Mouse (Mus musculus) heart, embryonic 15.5 days (tissue): Measurements from ENCODE around the gene Ndufc1. TPM values are rescaled to one million over a fixed set of nuclear protein-coding genes. Genes with fewer than 3 reads are reported as not detected.
A peak's percentile ranks its signal among the peaks of the same experiment; 100 is the strongest.

Experiments used
- ATAC-seq: fragments of 200-750 bp; cut with Nextera tagmentation; replicated peaks from 2 replicates; pipeline ENCODE4 v1.8.0; 2017; ENCODE audit warnings: low read depth, moderate TSS enrichment; ENCODE audit not compliant: insufficient number of reproducible peaks, insufficient read depth, low FRiP score
- H3K27ac ChIP-seq: fragments of 300-500 bp; sonication (generic); 2 replicates; pipeline ENCODE4 v1.5.1; 2015; ENCODE audit warnings: mild to moderate bottlenecking, inconsistent platforms
- H3K27me3 ChIP-seq: fragments of 300-500 bp; sonication (generic); 2 replicates; pipeline ENCODE4 v1.6.1; 2015; ENCODE audit warnings: inconsistent platforms
- H3K36me3 ChIP-seq: fragments of 300-500 bp; sonication (generic); 2 replicates; pipeline ENCODE4 v1.6.1; 2015; ENCODE audit warnings: mild to moderate bottlenecking, inconsistent platforms
- H3K4me1 ChIP-seq: fragments of 300-500 bp; sonication (generic); replicated peaks from 2 replicates; pipeline ENCODE4 v1.6.1; 2015; ENCODE audit warnings: inconsistent platforms
- H3K4me2 ChIP-seq: fragments of 300-500 bp; sonication (generic); 2 replicates; pipeline ENCODE4 v1.6.1; 2015; ENCODE audit warnings: inconsistent platforms, mild to moderate bottlenecking, moderate library complexity
- H3K4me3 ChIP-seq: fragments of 300-500 bp; sonication (generic); 2 replicates; pipeline ENCODE4 v1.5.1; 2015; ENCODE audit warnings: mild to moderate bottlenecking, inconsistent platforms
- H3K9ac ChIP-seq: fragments of 300-500 bp; sonication (generic); 2 replicates; pipeline ENCODE4 v1.6.1; 2015; ENCODE audit warnings: mild to moderate bottlenecking, inconsistent platforms
- H3K9me3 ChIP-seq: fragments of 300-500 bp; sonication (generic); replicated peaks from 2 replicates; pipeline ENCODE4 v1.6.1; 2016; ENCODE audit warnings: inconsistent platforms
- WGBS: fragments of 180-500 bp; shearing (Covaris S2); methylation state at CpG from one replicate; pipeline ENCODE4 v1.1.7; 2015; ENCODE audit warnings: mixed read lengths; 5-methylcytosine and 5-hydroxymethylcytosine counted together
- polyA plus RNA-seq: library from polyadenylated mRNA; unstranded; fragments of >200 nt; fragmentation: Nextera tagmentation; extraction: Ambion mirVana; gene quantifications from 2 replicates; pipeline ENCODE4 v1.2.1, GENCODE M21; 2015

Ndufc1 gene
- polyA plus RNA-seq, 1 experiment from 2014 or later, result 1,902 TPM

GRCm38 (mm10) chr3:51379786-51380659 lies 28.8 kb downstream of the Ndufc1 start:
- Histone ChIP-seq H3K4me1 (peaks cover 5% of the 10 kb centered on the region), H3K9me3 (no peaks in the 10 kb centered on the region), H3K27me3 (no peaks in the 10 kb centered on the region), H3K9ac (no peak overlapping the region), H3K4me2 (no peak overlapping the region), H3K4me3 (no peak overlapping the region), H3K27ac (peak overlapping the region; percentile 17; the same call in 1 of the 2 replicates), H3K36me3 (no peaks in the 10 kb centered on the region)
- WGBS, result 74% methylated on average over 5 of the region's 5 CpGs
- ATAC-seq, result no peak

GRCm38 (mm10) chr3:51378665-51378946 lies 30.2 kb downstream of the Ndufc1 start:
- no peak overlapping the region for H3K27ac ChIP-seq

GRCm38 (mm10) chr3:51377878-51378664 lies 30.7 kb downstream of the Ndufc1 start:
- peak overlapping the region; percentile 22 for H3K9ac ChIP-seq
- no peak for ATAC-seq
- peaks cover 5% of the 10 kb centered on the region for H3K4me1 ChIP-seq
- H3K4me3 ChIP-seq, result peak overlapping the region; percentile 46
- peak overlapping the region; percentile 31; the same call in 1 of the 2 replicates for H3K27ac ChIP-seq
- peak overlapping the region; percentile 66 for H3K4me2 ChIP-seq
- 27% methylated on average over 31 of the region's 31 CpGs for WGBS
- H3K9me3 ChIP-seq, result no peaks in the 10 kb centered on the region
- no peaks in the 10 kb centered on the region for H3K27me3 ChIP-seq
- H3K36me3 ChIP-seq, result no peaks in the 10 kb centered on the region

More at GRCm38 (mm10) chr3:51378665-51378946, 30.2 kb downstream of the Ndufc1 start:
- no peaks in the 10 kb centered on the region for H3K36me3 ChIP-seq
- H3K4me2 ChIP-seq, result peak overlapping the region; percentile 66
- H3K4me3 ChIP-seq, result peak overlapping the region; percentile 46
- peaks cover 5% of the 10 kb centered on the region for H3K4me1 ChIP-seq
- peak overlapping the region; percentile 22; the same call in 1 of the 2 replicates for H3K9ac ChIP-seq
- WGBS, result 71% methylated on average over 3 of the region's 3 CpGs
- H3K9me3 ChIP-seq, result no peaks in the 10 kb centered on the region
- H3K27me3 ChIP-seq, result no peaks in the 10 kb centered on the region
- no peak for ATAC-seq

DNA sequence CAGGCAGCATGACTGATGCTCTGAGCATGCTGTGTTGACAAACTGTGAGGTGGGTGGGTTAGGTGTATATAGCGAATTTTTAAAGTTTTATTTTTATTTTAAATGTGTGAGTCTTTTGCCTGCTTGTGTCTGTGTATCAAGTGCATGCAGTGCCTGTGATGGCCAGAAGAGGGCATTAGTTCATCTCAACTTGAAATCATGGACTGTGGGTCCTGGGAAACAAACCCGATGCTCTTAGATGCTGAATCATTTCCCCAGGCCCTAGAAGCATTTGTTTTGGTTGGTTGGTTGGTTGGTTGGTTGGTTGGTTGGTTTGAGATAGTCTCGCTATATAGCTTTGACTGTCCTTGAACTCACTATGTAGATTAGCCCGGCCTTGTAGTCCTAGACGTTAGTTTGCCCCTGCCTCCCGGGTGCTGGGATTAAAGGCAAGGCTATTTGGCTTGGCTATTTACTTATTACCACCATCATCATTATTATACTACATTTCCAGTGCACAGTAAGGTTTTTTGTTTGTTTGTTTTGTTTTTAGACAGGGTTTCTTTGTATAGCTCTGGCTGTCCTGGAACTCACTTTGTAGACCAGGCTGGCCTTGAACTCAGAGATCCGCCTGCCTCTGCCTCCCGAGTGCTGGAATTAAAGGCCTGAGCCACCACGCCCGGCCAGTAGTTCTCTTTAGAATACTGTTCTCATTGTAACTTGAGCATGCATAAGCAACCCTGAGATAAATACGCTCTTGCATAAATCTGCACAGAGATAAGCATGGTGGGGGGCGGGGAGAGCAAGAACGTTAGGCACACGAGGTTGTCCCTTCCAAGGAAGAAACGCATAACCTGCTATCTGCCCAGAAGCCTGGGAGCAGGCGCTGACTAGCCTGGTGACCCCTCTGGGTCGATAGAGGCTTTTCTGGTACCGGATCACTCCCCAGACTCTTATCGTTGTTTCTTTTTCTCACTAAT lies 33.2 kb downstream of the Ndufc1 start:
- no peak overlapping the region for H3K9ac ChIP-seq
- peaks cover 5% of the 10 kb centered on the region for H3K4me1 ChIP-seq
- ATAC-seq, result no peak
- whole genome bisulfite sequencing, result 79% methylated on average over 19 of the region's 19 CpGs
- no peak overlapping the region for H3K4me3 ChIP-seq
- no peaks in the 10 kb centered on the region for H3K9me3 ChIP-seq
- no peak overlapping the region for H3K4me2 ChIP-seq
- no peaks in the 10 kb centered on the region for H3K27me3 ChIP-seq
- H3K27ac ChIP-seq, result no peak overlapping the region
- no peaks in the 10 kb centered on the region for H3K36me3 ChIP-seq

GRCm38 (mm10) chr3:51373544-51373943 lies 35.2 kb downstream of the Ndufc1 start:
- no peaks in the 10 kb centered on the region for H3K9me3 ChIP-seq
- ATAC-seq, result no peak
- WGBS, result 69% methylated on average over 5 of the region's 5 CpGs

DNA sequence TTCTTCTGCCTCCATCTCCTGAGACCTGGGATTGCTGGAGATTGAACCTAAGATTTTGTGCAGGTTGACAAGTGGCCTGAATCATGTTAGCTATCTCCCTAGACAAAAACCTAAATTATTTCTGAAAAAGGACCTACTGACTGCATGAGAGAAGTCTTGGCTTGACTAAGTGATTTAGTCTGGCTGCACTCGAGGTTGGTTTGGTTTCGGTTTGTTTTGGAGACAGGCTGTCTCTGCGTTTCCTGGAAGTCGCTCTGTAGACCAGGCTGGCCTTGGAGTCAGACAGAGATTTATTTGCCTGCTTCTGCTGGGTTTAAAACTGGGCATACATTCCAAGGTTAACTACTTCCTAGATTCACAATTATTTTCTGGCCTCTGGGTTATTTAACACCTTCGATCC lies 35.9 kb downstream of the Ndufc1 start:
- H3K27me3 ChIP-seq, result no peaks in the 10 kb centered on the region
- H3K4me2 ChIP-seq, result no peak overlapping the region
- H3K4me3 ChIP-seq, result no peak overlapping the region
- ATAC-seq, result no peak
- no peaks in the 10 kb centered on the region for H3K36me3 ChIP-seq
- no peak overlapping the region for H3K9ac ChIP-seq
- 59% methylated on average over 5 of the region's 5 CpGs for WGBS
- H3K9me3 ChIP-seq, result no peaks in the 10 kb centered on the region
- H3K27ac ChIP-seq, result no peak overlapping the region
- no peaks in the 10 kb centered on the region for H3K4me1 ChIP-seq

More at GRCm38 (mm10) chr3:51373544-51373943, 35.2 kb downstream of the Ndufc1 start:
- Histone ChIP-seq H3K4me2 (no peak overlapping the region), H3K36me3 (no peaks in the 10 kb centered on the region), H3K27ac (no peak overlapping the region), H3K4me1 (peaks cover 3% of the 10 kb centered on the region), H3K4me3 (no peak overlapping the region), H3K9ac (no peak overlapping the region), H3K27me3 (no peaks in the 10 kb centered on the region)

- H3K4me3 ChIP-seq, result no peak overlapping the region
- 69% methylated on average over 2 of the region's 2 CpGs for WGBS
Measured at GRCm38 (mm10) chr3:51371826-51372225, 37.0 kb downstream of the Ndufc1 start.

DNA sequence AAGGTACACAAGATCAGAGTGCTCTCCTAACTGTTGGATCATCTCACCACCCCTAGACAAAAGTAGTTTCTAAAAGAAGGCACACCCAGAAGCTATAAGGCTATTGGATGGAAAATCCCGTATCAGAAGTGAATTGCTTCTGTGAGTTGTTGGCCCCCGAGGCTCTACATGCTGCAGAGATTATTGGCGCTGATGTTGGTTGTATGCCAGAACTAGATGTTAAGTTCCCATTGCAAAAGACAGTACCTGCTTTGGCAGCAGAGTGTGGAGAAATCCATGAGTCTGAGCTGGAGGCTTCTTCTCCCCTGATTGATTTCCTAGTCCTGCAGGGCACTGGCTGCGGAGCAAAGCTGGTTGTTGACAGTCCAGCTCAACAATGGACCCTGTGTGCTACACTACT lies 40.8 kb downstream of the Ndufc1 start:
- WGBS, result 61% methylated on average over 4 of the region's 4 CpGs
- H3K27ac ChIP-seq, result no peak overlapping the region
- H3K9ac ChIP-seq, result no peak overlapping the region
- H3K9me3 ChIP-seq, result no peaks in the 10 kb centered on the region
- no peak overlapping the region for H3K4me2 ChIP-seq
- ATAC-seq, result no peak
- no peak overlapping the region for H3K4me3 ChIP-seq
- no peaks in the 10 kb centered on the region for H3K27me3 ChIP-seq
- no peaks in the 10 kb centered on the region for H3K36me3 ChIP-seq
- H3K4me1 ChIP-seq, result peaks cover 11% of the 10 kb centered on the region

More at GRCm38 (mm10) chr3:51371826-51372225, 37.0 kb downstream of the Ndufc1 start:
- Histone ChIP-seq H3K27ac (no peak overlapping the region), H3K9me3 (no peaks in the 10 kb centered on the region), H3K27me3 (no peaks in the 10 kb centered on the region), H3K36me3 (no peaks in the 10 kb centered on the region), H3K9ac (no peak overlapping the region), H3K4me1 (no peaks in the 10 kb centered on the region), H3K4me2 (no peak overlapping the region)
- no peak for ATAC-seq

DNA sequence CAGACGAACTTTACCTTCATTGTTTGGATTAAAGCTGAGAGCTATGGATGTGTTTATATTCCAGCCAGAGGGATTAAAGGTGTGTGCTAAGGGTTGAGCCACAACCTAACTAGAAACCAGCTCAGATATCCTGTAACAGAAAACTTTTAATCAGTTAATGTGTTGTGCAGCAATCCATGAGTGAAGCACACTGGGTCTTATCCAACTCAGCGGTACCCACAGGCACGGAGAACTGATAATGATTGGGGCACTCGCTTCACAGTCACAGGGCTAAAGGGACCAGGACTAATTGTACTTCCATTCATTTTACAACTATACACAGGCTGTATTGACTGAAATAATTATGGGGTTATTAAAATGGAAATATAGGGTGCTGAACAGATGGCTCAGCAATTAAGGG lies 41.9 kb downstream of the Ndufc1 start:
- no peaks in the 10 kb centered on the region for H3K36me3 ChIP-seq
- no peak for ATAC-seq
- no peaks in the 10 kb centered on the region for H3K27me3 ChIP-seq
- no peak overlapping the region for H3K4me3 ChIP-seq
- H3K27ac ChIP-seq, result no peak overlapping the region
- no peak overlapping the region for H3K4me2 ChIP-seq
- no peaks in the 10 kb centered on the region for H3K9me3 ChIP-seq
- H3K9ac ChIP-seq, result no peak overlapping the region
- peaks cover 11% of the 10 kb centered on the region for H3K4me1 ChIP-seq
- WGBS, result 51% methylated on average over 4 of the region's 4 CpGs

DNA sequence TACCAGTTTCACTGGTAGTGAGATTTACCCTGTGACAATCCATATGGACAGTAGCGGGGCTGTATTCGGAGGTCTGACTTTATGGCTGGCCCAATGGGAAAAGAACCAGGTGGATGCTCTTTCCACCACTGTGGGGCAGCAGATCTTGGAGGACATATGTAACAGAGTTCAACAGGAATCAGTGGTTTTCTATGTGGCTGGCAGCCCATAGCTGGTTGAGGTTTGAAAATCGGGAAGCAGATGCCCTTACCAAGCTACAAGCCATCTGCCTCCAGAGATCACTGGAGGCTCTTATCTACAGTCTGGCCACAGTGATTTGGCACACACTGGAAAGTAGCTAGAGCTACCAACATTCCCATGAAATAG lies 43.3 kb downstream of the Ndufc1 start:
- H3K9me3 ChIP-seq, result no peaks in the 10 kb centered on the region
- no peak for ATAC-seq
- peak overlapping the region; percentile 54; the same call in 1 of the 2 replicates for H3K27ac ChIP-seq
- 7% methylated on average over 3 of the region's 3 CpGs for WGBS
- no peak overlapping the region for H3K9ac ChIP-seq
- H3K4me1 ChIP-seq, result peaks cover 11% of the 10 kb centered on the region
- H3K36me3 ChIP-seq, result no peaks in the 10 kb centered on the region
- H3K4me2 ChIP-seq, result peak overlapping the region; percentile 77
- H3K4me3 ChIP-seq, result peak overlapping the region; percentile 51
- no peaks in the 10 kb centered on the region for H3K27me3 ChIP-seq
